Mouse (Mus musculus): ENCODE results near the gene Amfr.

DNA sequence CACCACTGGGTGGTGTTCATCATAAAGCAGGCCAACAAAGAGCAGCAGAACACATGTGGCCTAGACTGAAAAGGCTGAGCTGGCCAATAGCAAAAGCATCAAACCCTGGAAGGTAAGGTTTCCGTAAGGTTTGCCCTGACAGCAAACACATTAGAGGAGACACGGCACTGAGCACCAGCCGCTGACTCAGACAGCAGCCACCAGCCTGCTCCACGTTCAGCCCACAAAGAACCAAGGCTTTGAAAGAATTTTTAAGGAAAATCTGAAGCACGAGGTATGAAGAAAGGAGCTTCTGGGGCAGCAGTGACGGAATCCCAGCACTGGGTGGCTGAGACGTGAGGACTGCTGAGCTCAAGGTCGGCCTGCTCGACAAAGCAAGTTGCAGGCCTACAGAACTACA lies 8.5 kb downstream of the Amfr start:
- TF ChIP-seq CTCF (conservative IDR thresholded peaks at IDR 0.05 in 1 of 2, IDR thresholded peaks at IDR 0.05 in 1 of 2; ENCODE audit: low read depth in 2 of 2, low read length in 2 of 2), result no peak
- no peak for TF ChIP-seq POLR2A (IDR thresholded peaks at IDR 0.05; ENCODE audit: low read depth, low read length)
- no peak for TF ChIP-seq NRF1 (IDR thresholded peaks at IDR 0.05; ENCODE audit: low read depth, low read length)
- TF ChIP-seq EP300 (IDR thresholded peaks at IDR 0.05; ENCODE audit: low read length), result no peak
- no peak for TF ChIP-seq RAD21 (IDR thresholded peaks at IDR 0.05; ENCODE audit: low read depth, low read length)
